Mouse (Mus musculus) testis, adult 2 months (tissue): ENCODE results near the gene Ppp1r8.

Experiments used
- CTCF ChIP-seq: fragments of 200-500 bp; IDR thresholded peaks from 2 replicates; pipeline ENCODE4 v1.5.1; 2012; ENCODE audit warnings: low read depth, mild to moderate bottlenecking, inconsistent platforms, low read length, moderate library complexity; ENCODE audit not compliant: control insufficient read depth, insufficient read depth, insufficient replicate concordance
- POLR2A ChIP-seq: fragments of 200-500 bp; IDR thresholded peaks from 2 replicates; pipeline ENCODE4 v1.6.1; 2012; ENCODE audit warnings: low read depth, mild to moderate bottlenecking, inconsistent platforms, low read length, moderate library complexity; ENCODE audit not compliant: control insufficient read depth

- TF ChIP-seq POLR2A (no peak), CTCF (no peak)
Observed at GRCm38 (mm10) chr4:132816404-132816803, 26.6 kb downstream of the Ppp1r8 start.
